ENCODE assay signal across 30 mouse cellular contexts in genomic region chr2:165037415-165037814, GRCm38 (mm10). TPM values are rescaled to one million over a fixed set of nuclear protein-coding genes. Genes with fewer than 3 reads are reported as not detected.
DNase-seq lines count a peak whose midpoint lies in the region; ATAC-seq and TF ChIP-seq lines count a peak whose summit lies in the region.
"Had no signal": no experiment of that assay in that cellular context is flagged by ENCODE, and none has a peak within 500 bp of the region (broad histone marks: within the 10 kb centered on the region; RNA-seq: fewer than 3 reads in every experiment).

No protein-coding gene starts in this region.

- no peak for TF ChIP-seq POLR2A in CH12.LX (IDR thresholded peaks at IDR 0.05; ENCODE audit: low read depth, low read length)

- 0 out of 2 replicates have a peak, but pooled peaks have one; percentile 42 for TF ChIP-seq EP300 in CH12.LX (IDR thresholded peaks at IDR 0.05; ENCODE audit: low read length)

- H3K36me3 ChIP-seq in CH12.LX (replicated peaks in 1 of 2; ENCODE audit: control insufficient read depth in 1 of 2, insufficient read depth in 1 of 2, low read length in 1 of 2), result no peaks in the 10 kb centered on the region
- H3K36me3 ChIP-seq: embryonic facial prominence, embryonic 13.5 days; embryonic facial prominence, embryonic 15.5 days; forebrain, embryonic 10.5 days had no signal

- DNase-seq in heart, adult 11 months, result peak; percentile 78
- DNase-seq in heart, postnatal 14 days, result no peak
- DNase-seq in A20 (ENCODE audit: low read depth, low spot score), result peak; percentile 40
- no peak for DNase-seq in CH12.LX (ENCODE audit: extremely low read depth)
- DNase-seq: adrenal gland, adult 2 months; adrenal gland, postnatal 10 days; adrenal gland, postnatal 25 days; B cell, adult 2 months; cerebellum, adult 11 months; cerebellum, adult 18-20 months; cerebellum, adult 8-10 months; cerebellum, adult 9-11 months; cerebellum, postnatal 14 days; cerebellum, postnatal 36 days; embryo, embryonic 11 days had no signal

- H3K4me3 ChIP-seq in CH12.LX (replicated peaks in 1 of 3; ENCODE audit: low read depth in 2 of 3, low read length in 2 of 3, poor library complexity in 1 of 3), result no peak overlapping the region
- H3K4me3 ChIP-seq: embryonic facial prominence, embryonic 13.5 days; embryonic facial prominence, embryonic 15.5 days; erythroblast, embryonic 14.5 days; forebrain, embryonic 10.5 days; forebrain, embryonic 13.5 days had no signal

- ATAC-seq in megakaryocyte-erythroid progenitor cell, adult 5-6 weeks (replicated peaks; ENCODE audit: low FRiP score, low TSS enrichment, poor library complexity, severe bottlenecking), result no peak
- ATAC-seq: CD4-positive, CD25-positive, alpha-beta regulatory T cell, adult 4 months; forebrain, embryonic 13.5 days; forebrain, embryonic 16.5 days had no signal

- H3K9me3 ChIP-seq in CH12.LX (replicated peaks; ENCODE audit: low read length), result no peaks in the 10 kb centered on the region
- H3K9me3 ChIP-seq: embryonic facial prominence, embryonic 13.5 days; embryonic facial prominence, embryonic 15.5 days; forebrain, embryonic 10.5 days; forebrain, embryonic 13.5 days had no signal

- H3K9ac ChIP-seq in CH12.LX (ENCODE audit: insufficient read depth, low read depth), result no peak overlapping the region
- H3K9ac ChIP-seq: embryonic facial prominence, embryonic 13.5 days; embryonic facial prominence, embryonic 15.5 days; forebrain, embryonic 13.5 days had no signal

- no peak overlapping the region for H3K27ac ChIP-seq in CH12.LX (ENCODE audit: insufficient read depth, low read depth)
- H3K27ac ChIP-seq: embryonic facial prominence, embryonic 13.5 days; embryonic facial prominence, embryonic 15.5 days; forebrain, embryonic 10.5 days; forebrain, embryonic 13.5 days had no signal

- dilution Hi-C loops in CH12.LX (cut with MboI; ENCODE audit: extremely low pct_ligation_motif_present, extremely low pct_unique_long_range_greater_than_20kb, low sequenced_read_pairs), result no loop called here

- H3K27me3 ChIP-seq in CH12.LX (replicated peaks), result no peaks in the 10 kb centered on the region
- H3K27me3 ChIP-seq: embryonic facial prominence, embryonic 13.5 days; embryonic facial prominence, embryonic 15.5 days; forebrain, embryonic 13.5 days had no signal

- no peak for TF ChIP-seq RAD21 in CH12.LX (IDR thresholded peaks at IDR 0.05; ENCODE audit: low read depth, low read length)

- in situ Hi-C loops in CH12.LX (cut with MboI; ENCODE audit: low pct_ligation_motif_present, low pct_unique_long_range_greater_than_20kb, low sequenced_read_pairs), result no loop called here

- H3K4me1 ChIP-seq in CH12.LX (ENCODE audit: control insufficient read depth in 1 of 2, insufficient read depth in 2 of 2), result peaks cover 11 to 34% of the 10 kb centered on the region in 2 experiments

- H3K79me2 ChIP-seq in CH12.LX (replicated peaks; ENCODE audit: control insufficient read depth, extremely low read depth, insufficient read depth, poor library complexity, severe bottlenecking), result peaks cover 17% of the 10 kb centered on the region

- H3K4me2 ChIP-seq in CH12.LX (ENCODE audit: insufficient read depth, low read depth, poor library complexity, severe bottlenecking), result no peak overlapping the region
- H3K4me2 ChIP-seq: embryonic facial prominence, embryonic 13.5 days; embryonic facial prominence, embryonic 15.5 days; forebrain, embryonic 13.5 days had no signal

- TF ChIP-seq CTCF in CH12.LX (conservative IDR thresholded peaks at IDR 0.05 in 1 of 2, IDR thresholded peaks at IDR 0.05 in 1 of 2; ENCODE audit: low read depth in 2 of 2, low read length in 2 of 2), result no peak

- intact Hi-C loops in heart, postnatal 14 days (cut with DNase I), result loop anchor here (10.0 kb wide), 1 partner anchor 213 kb away; the partner anchor contains the start of genes Spata25 and Zswim1

TF ChIP-seq in CH12.LX, 34 proteins besides CTCF, POLR2A, EP300 and RAD21:
- TF ChIP-seq E2F4 (IDR thresholded peaks at IDR 0.05; ENCODE audit: insufficient replicate concordance, low read depth, low read length) (no peak), MYC (IDR thresholded peaks at IDR 0.05; ENCODE audit: low read depth, low read length) (no peak), BHLHE40 (IDR thresholded peaks at IDR 0.05; ENCODE audit: low read depth, low read length) (peak; percentile 41; the same call in 1 of the 2 replicates), ELF1 (IDR thresholded peaks at IDR 0.05; ENCODE audit: low read depth, low read length) (no peak), SIN3A (IDR thresholded peaks at IDR 0.05; ENCODE audit: low read length) (no peak), USF1 (IDR thresholded peaks at IDR 0.05; ENCODE audit: low read depth, low read length) (no peak), JUN (IDR thresholded peaks at IDR 0.05; ENCODE audit: insufficient read depth, low read depth, low read length) (no peak), MEF2A (IDR thresholded peaks at IDR 0.05; ENCODE audit: borderline replicate concordance, low read depth, low read length) (no peak), NRF1 (IDR thresholded peaks at IDR 0.05; ENCODE audit: low read depth, low read length) (no peak), USF2 (conservative IDR thresholded peaks at IDR 0.05; ENCODE audit: low read depth, low read length) (no peak), MXI1 (IDR thresholded peaks at IDR 0.05; ENCODE audit: low read depth, low read length) (no peak), CHD2 (IDR thresholded peaks at IDR 0.05; ENCODE audit: low read length) (no peak), KAT2A (IDR thresholded peaks at IDR 0.05; ENCODE audit: insufficient replicate concordance, low read length) (no peak), IRF4 (IDR thresholded peaks at IDR 0.05; ENCODE audit: low read depth, low read length) (peak; percentile 51; the same call in 1 of the 2 replicates), UBTF (IDR thresholded peaks at IDR 0.05; ENCODE audit: low read depth, low read length) (no peak), SMC3 (IDR thresholded peaks at IDR 0.05; ENCODE audit: low read depth, low read length) (no peak), JUND (conservative IDR thresholded peaks at IDR 0.05; ENCODE audit: low read depth, low read length) (no peak)

RNA-seq across cellular contexts. Expression of gene Ncoa5, which starts 2.7 kb away (rescaled TPM):
- 10 to 100 TPM; 19.7 to 22.8 TPM for total RNA-seq in heart, postnatal 14 days (2021)
- total RNA-seq in CH12.LX (2012; rRNA removed) (20.1 and 26.5 TPM in 2 replicates), CH12.LX (2014; rRNA removed) (18.6 and 18.9 TPM in 2 replicates)
- polyA plus RNA-seq in CH12.LX (2012; ENCODE audit: insufficient read length, low read depth), result 45.1 and 46.4 TPM in 2 replicates
- 38.4 and 44.2 TPM in 2 replicates for total RNA-seq in megakaryocyte-erythroid progenitor cell, adult 5-6 weeks (2014; fragmentation: Nextera tagmentation)
- 41.2 and 42.4 TPM in 2 replicates for total RNA-seq in megakaryocyte-erythroid progenitor cell, adult 5-6 weeks (2017)

RNA-seq across cellular contexts. Expression of gene Cd40, which starts 18.0 kb away (rescaled TPM):
- 1 to 10 TPM; 2.4 to 3.0 TPM for total RNA-seq in heart, postnatal 14 days (2021)
- 146 and 149 TPM in 2 replicates for total RNA-seq in CH12.LX (2012; rRNA removed)
- 191 and 223 TPM in 2 replicates for total RNA-seq in CH12.LX (2014; rRNA removed)
- polyA plus RNA-seq in CH12.LX (2012; ENCODE audit: insufficient read length, low read depth), result 147 and 149 TPM in 2 replicates
- total RNA-seq in megakaryocyte-erythroid progenitor cell, adult 5-6 weeks (2014; fragmentation: Nextera tagmentation), result 0.67 TPM in 1 of 2 replicates, not detected in the other
- not detected in 2 replicates for total RNA-seq in megakaryocyte-erythroid progenitor cell, adult 5-6 weeks (2017)
- total RNA-seq: MEL had no signal

RNA-seq across cellular contexts. Expression of gene 1700025C18Rik, which starts 53.1 kb away (rescaled TPM):
- not detected for total RNA-seq in heart, postnatal 14 days (2021)
- total RNA-seq in CH12.LX (2012; rRNA removed) (not detected in 2 replicates), CH12.LX (2014; rRNA removed) (not detected in 2 replicates)
- polyA plus RNA-seq in CH12.LX (2012; ENCODE audit: insufficient read length, low read depth), result not detected in 2 replicates
- total RNA-seq in megakaryocyte-erythroid progenitor cell, adult 5-6 weeks (2014; fragmentation: Nextera tagmentation), result not detected in 2 replicates
- total RNA-seq in megakaryocyte-erythroid progenitor cell, adult 5-6 weeks (2017), result not detected in 2 replicates
- total RNA-seq: adrenal gland, adult 2 months; adrenal gland, postnatal 10 days; adrenal gland, postnatal 25 days; adrenal gland, postnatal 4 days; common myeloid progenitor, adult 5-6 weeks; ES-E14; MEL had no signal
- polyA plus RNA-seq: adrenal gland, adult 2 months; brain, embryonic 14.5 days; CD4-positive, CD25-positive, alpha-beta regulatory T cell, adult 4 months; embryonic facial prominence, embryonic 11.5 days; embryonic facial prominence, embryonic 13.5 days; embryonic facial prominence, embryonic 15.5 days; erythroblast, embryonic 14.5 days; forebrain, embryonic 10.5 days; forebrain, embryonic 13.5 days; forebrain, embryonic 16.5 days; frontal cortex, adult 2 months had no signal

Comparison
In these comparisons a context has a peak if more than half of its experiments do, and no peak if none do; other contexts are left out.
1. DNase-seq: peak in heart, adult 11 months (single experiment) and A20 (single experiment); none in heart, postnatal 14 days (0 of 2) and CH12.LX (single experiment).
2. RNA of gene Cd40, which starts 18.0 kb away (total RNA-seq): 146 to 223 TPM in CH12.LX; 2.4 to 3.0 TPM in heart, postnatal 14 days and 0.67 TPM in megakaryocyte-erythroid progenitor cell, adult 5-6 weeks; every median in the first group is over 10 times any median in the second.